Mouse (Mus musculus): ENCODE measurements around the gene Pradc1. TPM values are rescaled to one million over a fixed set of nuclear protein-coding genes. Genes with fewer than 3 reads are reported as not detected.
"Not testable (repeated sequence)": the region's sequence is repeated elsewhere in the genome, so short reads cannot be mapped to it uniquely, and the experiment has no call there.

Gene Pradc1
- polyA plus RNA-seq, 1 experiment from 2014 or later, result 38.8 TPM

DNA sequence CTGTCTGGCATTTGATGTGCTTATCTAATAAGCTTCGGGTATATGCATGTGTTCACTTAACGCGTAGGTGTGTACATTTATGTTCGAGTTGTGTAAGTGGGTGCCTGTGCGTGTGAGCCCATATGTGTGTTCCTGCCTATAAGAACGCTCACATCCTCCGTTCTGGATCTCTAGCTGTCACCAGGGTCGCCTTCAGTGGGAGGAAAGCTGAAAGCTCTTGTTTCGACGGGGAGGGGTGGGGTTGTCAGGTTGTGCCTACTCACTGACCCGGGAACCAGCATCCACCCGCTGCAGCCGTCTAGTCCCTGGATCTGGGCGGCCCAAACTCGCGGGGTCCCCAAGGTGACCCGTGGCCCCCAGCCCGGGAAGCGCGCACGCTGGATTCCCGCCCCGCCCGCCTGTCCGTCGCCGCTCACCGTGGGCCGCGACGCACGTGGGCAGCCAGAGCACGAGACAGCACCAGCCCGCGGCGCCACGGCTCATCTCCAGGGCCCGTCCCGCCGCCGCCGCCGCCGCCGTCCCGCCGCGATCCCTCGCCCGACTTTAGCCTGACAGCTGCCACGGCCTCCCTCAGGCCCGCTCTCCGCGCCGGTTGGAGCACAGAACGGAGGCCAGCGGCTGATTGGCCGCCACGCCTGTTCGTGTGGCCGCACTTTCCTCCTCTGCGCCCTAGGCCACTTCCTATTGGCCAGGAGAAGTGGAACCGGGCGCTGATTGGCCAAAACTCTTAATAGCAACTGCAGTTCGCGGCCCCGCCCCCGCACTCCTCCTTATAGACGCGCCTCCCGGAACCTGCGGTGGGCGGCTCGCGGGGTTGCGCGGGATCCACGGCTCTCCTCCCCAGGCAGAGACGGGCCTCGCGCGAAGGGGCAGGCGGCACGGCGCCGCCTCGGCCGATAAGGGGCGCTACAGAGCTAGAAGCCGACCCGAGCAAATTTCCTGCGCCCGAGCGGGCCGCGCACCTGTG, 790 bp downstream of the Pradc1 start, which contains the start of gene Cct7:
Gene Cct7, plus strand, starts transcription at position 818 of the 967 bp plus-strand sequence.
- peaks cover 30% of the 10 kb centered on the region for H3K4me1 ChIP-seq (replicated peaks)
- no peaks in the 10 kb centered on the region for H3K9me3 ChIP-seq (replicated peaks)
- H3K27ac ChIP-seq, result peak within 1 kb of the TSS; percentile 86
- peak within 1 kb of the TSS; percentile 65 for H3K4me3 ChIP-seq
- peak within 1 kb of the TSS; percentile 97 for H3K4me2 ChIP-seq
- H3K27me3 ChIP-seq, result no peaks in the 10 kb centered on the region
- WGBS, result under 1% methylated on average over 82 of the region's 96 CpGs
- peaks cover 17% of the 10 kb centered on the region; the same call in 1 of the 2 replicates for H3K36me3 ChIP-seq
- ATAC-seq (replicated peaks; ENCODE audit: insufficient number of reproducible peaks, insufficient read depth, low FRiP score, low read depth), result peak; percentile 93
- peak within 1 kb of the TSS; percentile 81 for H3K9ac ChIP-seq

GRCm38 (mm10) chr6:85450140-85450539, 1.6 kb downstream of the Pradc1 start:
- H3K27me3 ChIP-seq; ATAC-seq (replicated peaks; ENCODE audit: insufficient number of reproducible peaks, insufficient read depth, low FRiP score, low read depth); H3K27ac ChIP-seq; H3K9me3 ChIP-seq (replicated peaks): not testable (repeated sequence)
- Histone ChIP-seq H3K9ac (peak overlapping the region; percentile 81), H3K4me2 (peak overlapping the region; percentile 97), H3K36me3 (peaks cover 26% of the 10 kb centered on the region; the same call in 1 of the 2 replicates), H3K4me1 (replicated peaks) (peaks cover 28% of the 10 kb centered on the region), H3K4me3 (peak overlapping the region; percentile 65)
- WGBS, result 53% methylated on average over 1 of the region's 1 CpGs

DNA sequence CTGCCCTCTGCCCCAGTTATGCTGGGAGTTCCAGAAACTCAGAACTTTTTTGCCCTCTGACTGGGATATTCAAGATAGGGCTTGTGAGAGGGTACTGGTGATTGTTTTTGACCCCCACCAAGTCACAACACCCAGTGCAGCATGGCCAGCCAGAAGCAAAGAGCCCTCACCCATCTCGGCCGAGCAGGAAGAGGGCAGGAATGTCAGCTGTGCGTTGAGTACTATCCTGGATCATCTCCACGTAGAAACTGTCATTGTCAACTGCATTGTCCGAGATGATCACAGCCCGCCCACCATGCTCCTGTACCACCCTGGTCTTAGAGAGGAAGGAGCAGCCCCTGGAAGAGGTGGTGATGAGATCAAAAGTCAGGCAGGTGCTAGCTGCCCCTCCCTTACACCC, 4.4 kb downstream of the Pradc1 start:
- Histone ChIP-seq H3K9ac (no peak overlapping the region), H3K4me1 (replicated peaks) (peaks cover 8% of the 10 kb centered on the region; the same call in 1 of the 2 replicates), H3K4me3 (no peak overlapping the region), H3K9me3 (replicated peaks) (no peaks in the 10 kb centered on the region), H3K27ac (no peak overlapping the region), H3K36me3 (peaks cover 32% of the 10 kb centered on the region; the same call in 1 of the 2 replicates), H3K4me2 (no peak overlapping the region), H3K27me3 (no peaks in the 10 kb centered on the region)
- no peak for ATAC-seq (replicated peaks; ENCODE audit: insufficient number of reproducible peaks, insufficient read depth, low FRiP score, low read depth)
- WGBS, result 84% methylated on average over 6 of the region's 6 CpGs

DNA sequence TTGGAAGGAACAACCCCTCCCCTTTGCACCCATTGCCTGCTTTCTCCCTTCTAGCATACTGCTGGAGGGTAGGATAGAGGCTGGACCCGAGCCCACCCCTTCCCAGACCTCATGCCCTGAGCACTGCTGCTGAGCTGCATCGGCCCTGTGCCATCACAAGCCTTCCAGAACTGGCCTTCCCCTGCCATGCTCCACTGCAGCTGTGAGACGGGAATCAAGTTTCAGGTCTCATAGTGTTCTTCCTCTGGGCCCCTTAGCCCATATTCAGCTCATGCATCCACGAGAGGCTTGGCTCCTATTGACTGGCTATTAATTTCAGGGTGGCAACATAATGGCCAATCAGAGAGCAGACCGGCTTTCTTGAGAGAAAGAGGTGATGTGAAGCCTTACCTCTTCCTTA, 6.5 kb downstream of the Pradc1 start:
- Histone ChIP-seq H3K4me1 (replicated peaks) (peaks cover 2% of the 10 kb centered on the region; the same call in 1 of the 2 replicates), H3K9me3 (replicated peaks) (no peaks in the 10 kb centered on the region), H3K9ac (no peak overlapping the region), H3K36me3 (peaks cover 45% of the 10 kb centered on the region; the same call in 1 of the 2 replicates), H3K27ac (no peak overlapping the region), H3K27me3 (no peaks in the 10 kb centered on the region), H3K4me2 (no peak overlapping the region), H3K4me3 (no peak overlapping the region)
- WGBS, result 85% methylated on average over 5 of the region's 5 CpGs
- ATAC-seq (replicated peaks; ENCODE audit: insufficient number of reproducible peaks, insufficient read depth, low FRiP score, low read depth), result no peak

DNA sequence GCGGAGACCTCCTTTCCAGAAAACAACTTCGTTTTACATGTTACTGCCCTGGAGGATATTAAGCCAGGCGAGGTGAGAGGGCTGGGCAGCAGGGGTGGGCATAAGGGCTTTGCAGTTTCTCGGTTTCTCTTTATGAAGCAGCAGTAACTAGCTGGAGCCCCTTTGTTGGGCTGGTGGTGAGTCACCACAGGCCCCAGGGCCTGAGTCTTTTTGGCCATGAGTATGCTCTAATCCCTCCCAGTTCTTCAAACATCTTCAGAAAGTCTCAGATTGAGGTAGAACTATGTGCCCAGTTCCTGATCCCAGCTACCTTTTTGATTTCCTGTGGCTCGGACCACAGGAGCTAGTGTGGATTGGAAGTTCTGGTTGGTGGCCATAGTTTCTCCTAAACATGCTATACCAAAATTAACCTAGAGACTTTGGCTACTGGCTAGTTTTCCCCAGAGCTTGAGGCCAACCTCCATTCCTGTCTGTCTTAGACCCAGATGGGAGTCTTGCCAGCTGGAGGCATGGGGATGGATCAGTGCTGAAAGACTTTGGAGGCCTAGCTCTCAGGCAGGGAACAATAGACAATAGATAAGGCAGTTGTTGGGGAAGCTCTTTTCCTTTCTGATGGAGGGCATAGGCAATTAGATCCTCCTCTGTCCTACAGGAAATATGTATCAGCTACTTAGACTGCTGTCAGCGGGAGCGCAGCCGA, 7.4 kb downstream of the Pradc1 start:
- H3K9me3 ChIP-seq (replicated peaks), result no peaks in the 10 kb centered on the region
- H3K36me3 ChIP-seq, result peaks cover 53% of the 10 kb centered on the region
- H3K4me1 ChIP-seq (replicated peaks), result no peaks in the 10 kb centered on the region
- no peaks in the 10 kb centered on the region for H3K27me3 ChIP-seq
- WGBS, result 80% methylated on average over 8 of the region's 8 CpGs
- H3K4me3 ChIP-seq, result no peak overlapping the region
- no peak for ATAC-seq (replicated peaks; ENCODE audit: insufficient number of reproducible peaks, insufficient read depth, low FRiP score, low read depth)
- no peak overlapping the region for H3K9ac ChIP-seq
- no peak overlapping the region for H3K4me2 ChIP-seq
- no peak overlapping the region for H3K27ac ChIP-seq

DNA sequence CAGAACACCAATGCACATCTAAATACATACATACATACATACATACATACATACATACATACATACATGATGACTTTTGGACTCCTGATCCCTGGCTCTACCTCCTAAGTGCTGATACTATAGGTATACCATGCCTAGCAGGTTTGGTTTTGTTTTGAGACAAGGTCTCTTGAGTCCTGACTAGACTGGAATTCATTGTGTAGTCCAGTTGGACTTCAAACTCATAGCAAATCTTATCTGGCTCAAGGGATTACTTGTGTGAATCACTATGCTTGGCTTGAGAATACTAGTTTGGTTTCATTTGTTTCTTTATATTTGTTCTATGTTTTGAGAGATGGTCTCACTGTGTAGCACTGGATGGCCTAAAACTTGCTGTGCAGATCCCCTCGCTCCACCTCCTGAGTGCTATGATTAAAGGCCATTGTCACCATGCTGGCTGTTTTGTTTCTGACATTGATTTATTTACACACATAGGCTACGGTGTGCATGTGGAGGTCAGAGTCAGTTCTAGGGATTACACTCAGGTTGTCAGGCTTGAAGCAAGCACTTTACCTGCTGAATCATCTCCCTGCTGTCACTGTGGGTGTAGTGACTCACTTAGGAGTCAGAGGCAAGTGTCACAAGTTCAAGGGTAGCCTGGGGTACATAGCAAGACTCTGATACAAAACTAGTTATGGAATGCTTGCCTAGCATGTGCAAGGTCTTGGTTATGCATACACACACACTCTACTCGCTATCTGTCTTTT, 8.1 kb downstream of the Pradc1 start:
- 82% methylated on average over 3 of the region's 3 CpGs for WGBS
- Histone ChIP-seq H3K27ac (no peak overlapping the region), H3K4me2 (no peak overlapping the region)

DNA sequence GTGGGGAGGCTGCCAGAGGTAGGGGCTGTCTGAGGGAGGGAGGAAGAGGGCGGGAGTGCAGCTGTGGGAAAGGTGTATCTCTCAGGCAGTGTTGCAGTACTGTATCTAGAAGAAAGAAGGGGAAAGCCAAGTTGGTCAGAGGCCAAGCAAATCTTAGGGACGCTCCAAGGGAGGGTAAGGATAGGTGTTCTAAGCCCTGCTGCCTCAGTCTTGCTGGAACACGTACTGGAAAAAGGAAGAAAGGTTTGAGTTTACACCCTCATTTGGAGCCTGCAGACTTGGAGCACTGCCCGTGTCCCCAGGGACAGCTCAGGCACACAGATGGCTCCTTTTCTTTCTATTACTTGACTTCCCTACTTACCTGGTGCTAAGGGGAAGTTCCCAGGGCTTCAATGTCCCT, 10.6 kb downstream of the Pradc1 start:
- Histone ChIP-seq H3K4me2 (no peak overlapping the region), H3K4me3 (no peak overlapping the region), H3K27ac (no peak overlapping the region), H3K36me3 (peaks cover 51% of the 10 kb centered on the region), H3K9ac (no peak overlapping the region), H3K27me3 (no peaks in the 10 kb centered on the region), H3K9me3 (replicated peaks) (no peaks in the 10 kb centered on the region), H3K4me1 (replicated peaks) (no peaks in the 10 kb centered on the region)
- ATAC-seq (replicated peaks; ENCODE audit: insufficient number of reproducible peaks, insufficient read depth, low FRiP score, low read depth), result no peak; the same call in 1 of the 2 replicates
- 90% methylated on average over 4 of the region's 4 CpGs for whole genome bisulfite sequencing

More for the DNA sequence above, 8.1 kb downstream of the Pradc1 start:
- no peaks in the 10 kb centered on the region for H3K4me1 ChIP-seq (replicated peaks)
- H3K9ac ChIP-seq, result no peak overlapping the region
- peaks cover 61% of the 10 kb centered on the region for H3K36me3 ChIP-seq
- no peak for ATAC-seq (replicated peaks; ENCODE audit: insufficient number of reproducible peaks, insufficient read depth, low FRiP score, low read depth)
- H3K27me3 ChIP-seq, result no peaks in the 10 kb centered on the region
- H3K9me3 ChIP-seq (replicated peaks), result no peaks in the 10 kb centered on the region
- H3K4me3 ChIP-seq, result no peak overlapping the region

GRCm38 (mm10) chr6:85436631-85437030, 15.1 kb downstream of the Pradc1 start:
- 77% methylated on average over 5 of the region's 6 CpGs for WGBS
- ATAC-seq (replicated peaks; ENCODE audit: insufficient number of reproducible peaks, insufficient read depth, low FRiP score, low read depth), result no peak
- no peak overlapping the region for H3K9ac ChIP-seq
- no peak overlapping the region for H3K4me2 ChIP-seq
- H3K27me3 ChIP-seq, result no peaks in the 10 kb centered on the region
- no peak overlapping the region for H3K27ac ChIP-seq
- H3K4me3 ChIP-seq, result no peak overlapping the region
- peaks cover 34% of the 10 kb centered on the region for H3K36me3 ChIP-seq
- no peaks in the 10 kb centered on the region for H3K9me3 ChIP-seq (replicated peaks)
- peaks cover 4% of the 10 kb centered on the region; the same call in 1 of the 2 replicates for H3K4me1 ChIP-seq (replicated peaks)

DNA sequence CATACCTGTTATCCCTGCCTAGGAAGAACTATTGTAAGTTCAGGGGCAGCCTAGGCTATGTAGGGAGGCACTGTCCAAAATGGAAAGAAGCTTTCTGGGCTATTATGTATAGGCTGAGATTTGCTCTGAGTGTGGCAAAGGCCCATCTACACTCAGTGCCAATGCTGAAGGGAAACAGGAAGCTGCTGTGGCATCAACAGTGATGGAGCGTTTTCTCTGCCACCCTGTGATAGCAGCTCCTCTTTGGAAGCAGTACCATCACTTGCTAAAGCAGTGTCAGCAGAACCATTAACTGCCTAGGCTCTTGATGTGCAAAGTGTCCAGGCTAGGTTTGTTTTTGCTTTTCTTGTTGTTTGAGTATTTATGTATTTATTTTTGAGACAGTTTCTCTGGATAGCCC, 15.6 kb downstream of the Pradc1 start:
- H3K4me1 ChIP-seq (replicated peaks), result peaks cover 4% of the 10 kb centered on the region; the same call in 1 of the 2 replicates
- no peak overlapping the region for H3K4me3 ChIP-seq
- H3K9me3 ChIP-seq (replicated peaks), result no peaks in the 10 kb centered on the region
- H3K27me3 ChIP-seq, result no peaks in the 10 kb centered on the region
- H3K9ac ChIP-seq, result no peak overlapping the region
- H3K27ac ChIP-seq, result no peak overlapping the region
- ATAC-seq (replicated peaks; ENCODE audit: insufficient number of reproducible peaks, insufficient read depth, low FRiP score, low read depth), result no peak
- H3K4me2 ChIP-seq, result no peak overlapping the region
- peaks cover 30% of the 10 kb centered on the region for H3K36me3 ChIP-seq
- 65% methylated on average over 1 of the region's 1 CpGs for WGBS

GRCm38 (mm10) chr6:85433865-85434264, 17.9 kb downstream of the Pradc1 start:
- H3K9me3 ChIP-seq (replicated peaks), result no peaks in the 10 kb centered on the region
- H3K9ac ChIP-seq, result no peak overlapping the region
- H3K4me1 ChIP-seq (replicated peaks), result peaks cover 4% of the 10 kb centered on the region; the same call in 1 of the 2 replicates
- no peak overlapping the region for H3K4me2 ChIP-seq
- no peaks in the 10 kb centered on the region for H3K27me3 ChIP-seq
- no peak for ATAC-seq (replicated peaks; ENCODE audit: insufficient number of reproducible peaks, insufficient read depth, low FRiP score, low read depth)
- no peak overlapping the region for H3K4me3 ChIP-seq
- H3K36me3 ChIP-seq, result peaks cover 8% of the 10 kb centered on the region; the same call in 1 of the 2 replicates
- WGBS, result 78% methylated on average over 5 of the region's 5 CpGs
- no peak overlapping the region for H3K27ac ChIP-seq

Measured in heart, embryonic 15.5 days (tissue).